Mouse (Mus musculus): ENCODE results near the gene Mrps30.

DNA sequence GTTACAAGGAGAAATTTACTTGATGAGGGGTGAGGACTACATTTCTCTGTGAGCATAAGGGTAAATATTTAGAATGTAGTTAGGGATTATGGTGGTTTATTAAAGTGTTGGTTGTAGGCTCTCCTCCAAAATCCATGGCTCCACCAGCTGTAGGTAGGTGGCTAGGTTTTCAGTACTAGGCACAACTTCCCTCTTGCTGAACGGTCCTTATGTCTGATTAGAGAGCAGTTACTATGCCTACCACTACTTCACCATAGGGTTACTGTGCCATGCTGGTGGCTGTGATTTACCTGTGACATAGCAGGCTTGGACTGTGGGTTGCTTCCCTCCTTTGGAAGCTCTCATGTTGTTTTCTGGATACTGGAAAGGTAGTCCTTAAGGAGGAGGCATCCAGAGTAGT is 33.8 kb upstream of the Mrps30 start:
- TF ChIP-seq CTCF (IDR thresholded peaks at IDR 0.05; ENCODE audit: extremely low read depth, insufficient read length, insufficient replicate concordance, low read depth, low read length), result no peak
- no peak for TF ChIP-seq POLR2A (IDR thresholded peaks at IDR 0.05; ENCODE audit: low read depth, low read length)
